Mouse (Mus musculus) testis, adult 2 months (tissue): ENCODE results near the gene Hfm1.

ENCODE experiments used
- CTCF ChIP-seq: fragments of 200-500 bp; IDR thresholded peaks from 2 replicates; pipeline ENCODE4 v1.5.1; 2012; ENCODE audit warnings: low read depth, mild to moderate bottlenecking, inconsistent platforms, low read length, moderate library complexity; ENCODE audit not compliant: control insufficient read depth, insufficient read depth, insufficient replicate concordance
- POLR2A ChIP-seq: fragments of 200-500 bp; IDR thresholded peaks from 2 replicates; pipeline ENCODE4 v1.6.1; 2012; ENCODE audit warnings: low read depth, mild to moderate bottlenecking, inconsistent platforms, low read length, moderate library complexity; ENCODE audit not compliant: control insufficient read depth

GRCm38 (mm10) chr5:106946342-106946741, 20.2 kb upstream of the Hfm1 start:
- TF ChIP-seq CTCF (no peak), POLR2A (no peak)
